Mouse (Mus musculus): ENCODE results near the gene Olfr314.
"Not testable (repeated sequence)": the region's sequence is repeated elsewhere in the genome, so short reads cannot be mapped to it uniquely, and the experiment has no call there.

Olfr314 gene

GRCm38 (mm10) chr11:58782480-58783089, at the start of gene Olfr314:
Gene Olfr314 (plus strand): TSS chr11:58782952.
- DNase-seq (ENCODE audit: low read depth), result no peak

GRCm38 (mm10) chr11:58733372-58733771, 49.4 kb upstream of the Olfr314 start:
- DNase-seq (ENCODE audit: low read depth), result no peak

- no peak for DNase-seq (ENCODE audit: low read depth)
Observed at GRCm38 (mm10) chr11:58738792-58739262, 43.9 kb upstream of the Olfr314 start, which contains the start of gene Olfr317. Gene Olfr317 (minus strand): TSS chr11:58739212.

- not testable (repeated sequence) for DNase-seq (ENCODE audit: low read depth)
Observed at GRCm38 (mm10) chr11:58751096-58751495, 31.7 kb upstream of the Olfr314 start.

GRCm38 (mm10) chr11:58752434-58752833, 30.3 kb upstream of the Olfr314 start, which contains the start of gene Olfr316:
Gene Olfr316 (plus strand): TSS chr11:58752734.
- no peak for DNase-seq (ENCODE audit: low read depth)

GRCm38 (mm10) chr11:58772888-58773287, 9.9 kb upstream of the Olfr314 start, which contains the start of gene Olfr315:
Gene Olfr315 (plus strand): TSS chr11:58773188.
- no peak for DNase-seq (ENCODE audit: low read depth)

GRCm38 (mm10) chr11:58784182-58784581, 1.4 kb downstream of the Olfr314 start:
- no peak for DNase-seq (ENCODE audit: low read depth)

- no peak for DNase-seq (ENCODE audit: low read depth)
Observed at GRCm38 (mm10) chr11:58787651-58788050, 4.9 kb downstream of the Olfr314 start.

- no peak for DNase-seq (ENCODE audit: low read depth)
Observed at GRCm38 (mm10) chr11:58788346-58788745, 5.6 kb downstream of the Olfr314 start.

- peak; percentile 20 for DNase-seq (ENCODE audit: low read depth)
Observed at GRCm38 (mm10) chr11:58789532-58789931, 6.8 kb downstream of the Olfr314 start.

GRCm38 (mm10) chr11:58790053-58790452, 7.3 kb downstream of the Olfr314 start:
- DNase-seq (ENCODE audit: low read depth), result no peak

- DNase-seq (ENCODE audit: low read depth), result peak; percentile 43
Observed at GRCm38 (mm10) chr11:58790646-58791045, 7.9 kb downstream of the Olfr314 start.

GRCm38 (mm10) chr11:58795856-58796255, 13.1 kb downstream of the Olfr314 start:
- no peak for DNase-seq (ENCODE audit: low read depth)

- DNase-seq (ENCODE audit: low read depth), result no peak
Observed at GRCm38 (mm10) chr11:58796850-58797249, 14.1 kb downstream of the Olfr314 start.

GRCm38 (mm10) chr11:58799747-58800146, 17.0 kb downstream of the Olfr314 start:
- DNase-seq (ENCODE audit: low read depth), result no peak

- DNase-seq (ENCODE audit: low read depth), result no peak
Observed at GRCm38 (mm10) chr11:58801558-58802228, 18.9 kb downstream of the Olfr314 start, which contains the start of gene Fam183b. Gene Fam183b (minus strand): TSS chr11:58801960.

GRCm38 (mm10) chr11:58803871-58804270, 21.1 kb downstream of the Olfr314 start:
- DNase-seq (ENCODE audit: low read depth), result no peak

- no peak for DNase-seq (ENCODE audit: low read depth)
Observed at GRCm38 (mm10) chr11:58804393-58804792, 21.6 kb downstream of the Olfr314 start.

GRCm38 (mm10) chr11:58812001-58812400, 29.2 kb downstream of the Olfr314 start:
- DNase-seq (ENCODE audit: low read depth), result no peak

GRCm38 (mm10) chr11:58814700-58815099, 31.9 kb downstream of the Olfr314 start, which contains the start of gene Olfr313:
Gene Olfr313 (plus strand): TSS chr11:58815000.
- DNase-seq (ENCODE audit: low read depth), result not testable (repeated sequence)

- no peak for DNase-seq (ENCODE audit: low read depth)
Observed at GRCm38 (mm10) chr11:58815676-58816075, 32.9 kb downstream of the Olfr314 start.

GRCm38 (mm10) chr11:58828937-58829336, 46.2 kb downstream of the Olfr314 start, which contains the start of gene Olfr312:
Gene Olfr312 (plus strand): TSS chr11:58829237.
- not testable (repeated sequence) for DNase-seq (ENCODE audit: low read depth)

GRCm38 (mm10) chr11:58829764-58830163, 47.0 kb downstream of the Olfr314 start:
- no peak for DNase-seq (ENCODE audit: low read depth)
